Mouse (Mus musculus): ENCODE measurements around the gene Cbfa2t2. TPM values are rescaled to one million over a fixed set of nuclear protein-coding genes. Genes with fewer than 3 reads are reported as not detected.
"Not testable (repeated sequence)": the region's sequence is repeated elsewhere in the genome, so short reads cannot be mapped to it uniquely, and the experiment has no call there.

Gene Cbfa2t2
- total and polyA plus RNA-seq, 2 experiments from 2014 or later = 31.6 to 51.7 TPM

GRCm38 (mm10) chr2:154477028-154477427 is 40.7 kb downstream of the Cbfa2t2 start:
- Histone ChIP-seq H3K4me3 (ENCODE audit: low read length) (no peak overlapping the region), H3K36me3 (ENCODE audit: insufficient read depth, low read length) (no peaks in the 10 kb centered on the region), H3K9ac (replicated peaks; ENCODE audit: low read length) (no peak overlapping the region), H3K27me3 (ENCODE audit: insufficient read depth, low read length) (no peaks in the 10 kb centered on the region), H3K9me3 (ENCODE audit: low read length) (no peaks in the 10 kb centered on the region), H3K27ac (peak overlapping the region; percentile 41), H3K4me1 (ENCODE audit: insufficient read depth, low read length) (peaks cover 3% of the 10 kb centered on the region; the same call in 1 of the 2 replicates), H3K4me2 (ENCODE audit: low read depth, low read length) (no peak overlapping the region)
- DNase-seq (ENCODE audit: low spot score) (peak; percentile 38), ATAC-seq (no peak)
- no peak for TF ChIP-seq CTCF (IDR thresholded peaks at IDR 0.05; ENCODE audit: low read depth)
- WGBS = 44% methylated on average over 3 of the region's 3 CpGs

GRCm38 (mm10) chr2:154491788-154492187 is 55.5 kb downstream of the Cbfa2t2 start:
- H3K27ac ChIP-seq = no peak overlapping the region
- H3K9ac ChIP-seq (replicated peaks; ENCODE audit: low read length) = no peak overlapping the region
- no peak for DNase-seq (ENCODE audit: low spot score)
- H3K27me3 ChIP-seq (ENCODE audit: insufficient read depth, low read length) = no peaks in the 10 kb centered on the region
- TF ChIP-seq CTCF (IDR thresholded peaks at IDR 0.05; ENCODE audit: low read depth) = no peak
- no peaks in the 10 kb centered on the region for H3K9me3 ChIP-seq (ENCODE audit: low read length)
- H3K36me3 ChIP-seq (ENCODE audit: insufficient read depth, low read length) = no peaks in the 10 kb centered on the region
- no peak for ATAC-seq
- H3K4me2 ChIP-seq (ENCODE audit: low read depth, low read length) = no peak overlapping the region
- H3K4me1 ChIP-seq (ENCODE audit: insufficient read depth, low read length) = no peaks in the 10 kb centered on the region
- no peak overlapping the region for H3K4me3 ChIP-seq (ENCODE audit: low read length)

GRCm38 (mm10) chr2:154493559-154493958 is 57.3 kb downstream of the Cbfa2t2 start:
- H3K4me1 ChIP-seq (ENCODE audit: insufficient read depth, low read length); H3K36me3 ChIP-seq (ENCODE audit: insufficient read depth, low read length); H3K9me3 ChIP-seq (ENCODE audit: low read length); H3K27ac ChIP-seq; DNase-seq (ENCODE audit: low spot score); H3K4me2 ChIP-seq (ENCODE audit: low read depth, low read length); H3K4me3 ChIP-seq (ENCODE audit: low read length); H3K9ac ChIP-seq (replicated peaks; ENCODE audit: low read length); H3K27me3 ChIP-seq (ENCODE audit: insufficient read depth, low read length); ATAC-seq: not testable (repeated sequence)
- TF ChIP-seq CTCF (IDR thresholded peaks at IDR 0.05; ENCODE audit: low read depth) = peak; percentile 25; the same call in 1 of the 2 replicates
- 48% methylated on average over 2 of the region's 2 CpGs for WGBS

GRCm38 (mm10) chr2:154495021-154495420 is 58.7 kb downstream of the Cbfa2t2 start:
- Histone ChIP-seq H3K4me2 (ENCODE audit: low read depth, low read length) (no peak overlapping the region), H3K27me3 (ENCODE audit: insufficient read depth, low read length) (no peaks in the 10 kb centered on the region), H3K9me3 (ENCODE audit: low read length) (no peaks in the 10 kb centered on the region), H3K36me3 (ENCODE audit: insufficient read depth, low read length) (no peaks in the 10 kb centered on the region), H3K4me1 (ENCODE audit: insufficient read depth, low read length) (peaks cover 4% of the 10 kb centered on the region; the same call in 1 of the 2 replicates), H3K27ac (no peak overlapping the region), H3K9ac (replicated peaks; ENCODE audit: low read length) (no peak overlapping the region), H3K4me3 (ENCODE audit: low read length) (no peak overlapping the region)
- TF ChIP-seq CTCF (IDR thresholded peaks at IDR 0.05; ENCODE audit: low read depth) = no peak
- ATAC-seq (no peak), DNase-seq (ENCODE audit: low spot score) (no peak)
- 96% methylated on average over 4 of the region's 4 CpGs for WGBS

GRCm38 (mm10) chr2:154498571-154498970 is 62.3 kb downstream of the Cbfa2t2 start:
- H3K4me2 ChIP-seq (ENCODE audit: low read depth, low read length) = no peak overlapping the region
- H3K9me3 ChIP-seq (ENCODE audit: low read length) = no peaks in the 10 kb centered on the region
- DNase-seq (ENCODE audit: low spot score) (peak; percentile 46), ATAC-seq (no peak)
- H3K27ac ChIP-seq = peak overlapping the region; percentile 26; the same call in 1 of the 2 replicates
- H3K27me3 ChIP-seq (ENCODE audit: insufficient read depth, low read length) = no peaks in the 10 kb centered on the region
- H3K4me1 ChIP-seq (ENCODE audit: insufficient read depth, low read length) = peaks cover 4% of the 10 kb centered on the region; the same call in 1 of the 2 replicates
- H3K36me3 ChIP-seq (ENCODE audit: insufficient read depth, low read length) = no peaks in the 10 kb centered on the region; the same call in 1 of the 2 replicates
- no peak overlapping the region for H3K4me3 ChIP-seq (ENCODE audit: low read length)
- WGBS = 29% methylated on average over 5 of the region's 5 CpGs
- H3K9ac ChIP-seq (replicated peaks; ENCODE audit: low read length) = no peak overlapping the region
- TF ChIP-seq CTCF (IDR thresholded peaks at IDR 0.05; ENCODE audit: low read depth) = no peak

GRCm38 (mm10) chr2:154499717-154500247 is 63.5 kb downstream of the Cbfa2t2 start:
- Histone ChIP-seq H3K4me3 (ENCODE audit: low read length) (no peak overlapping the region), H3K4me1 (ENCODE audit: insufficient read depth, low read length) (peaks cover 4% of the 10 kb centered on the region; the same call in 1 of the 2 replicates), H3K9me3 (ENCODE audit: low read length) (no peaks in the 10 kb centered on the region), H3K4me2 (ENCODE audit: low read depth, low read length) (no peak overlapping the region), H3K9ac (replicated peaks; ENCODE audit: low read length) (no peak overlapping the region), H3K27ac (no peak overlapping the region), H3K27me3 (ENCODE audit: insufficient read depth, low read length) (no peaks in the 10 kb centered on the region), H3K36me3 (ENCODE audit: insufficient read depth, low read length) (no peaks in the 10 kb centered on the region; the same call in 1 of the 2 replicates)
- WGBS = 98% methylated on average over 2 of the region's 2 CpGs
- no peak for DNase-seq (ENCODE audit: low spot score)
- ATAC-seq = no peak
- TF ChIP-seq CTCF (IDR thresholded peaks at IDR 0.05; ENCODE audit: low read depth) = no peak

- no peak for DNase-seq (ENCODE audit: low spot score)
- 82% methylated on average over 3 of the region's 3 CpGs for WGBS
- no peak overlapping the region for H3K9ac ChIP-seq (replicated peaks; ENCODE audit: low read length)
- H3K4me2 ChIP-seq (ENCODE audit: low read depth, low read length) = no peak overlapping the region
- no peak for TF ChIP-seq CTCF (IDR thresholded peaks at IDR 0.05; ENCODE audit: low read depth)
- no peak for ATAC-seq
- no peaks in the 10 kb centered on the region for H3K9me3 ChIP-seq (ENCODE audit: low read length)
- H3K4me1 ChIP-seq (ENCODE audit: insufficient read depth, low read length) = peaks cover 4% of the 10 kb centered on the region; the same call in 1 of the 2 replicates
- no peak overlapping the region for H3K27ac ChIP-seq
- no peaks in the 10 kb centered on the region for H3K27me3 ChIP-seq (ENCODE audit: insufficient read depth, low read length)
- no peaks in the 10 kb centered on the region; the same call in 1 of the 2 replicates for H3K36me3 ChIP-seq (ENCODE audit: insufficient read depth, low read length)
- no peak overlapping the region for H3K4me3 ChIP-seq (ENCODE audit: low read length)
These were observed 64.5 kb downstream of the Cbfa2t2 start for GRCm38 (mm10) chr2:154500758-154501157.

Data from hindbrain, postnatal 0 days (tissue).